Mouse (Mus musculus) cerebellum, adult 8-10 months (tissue): ENCODE measurements at regions not wholly inside any gene's neighbourhood (a gene's known extent, or its start where the extent isn't known, plus 50 kb on each side); places are given as distances from the start of the nearest gene placed in this dataset.
A peak's percentile ranks its signal among the peaks of the same experiment; 100 is the strongest.
"Not testable (repeated sequence)": the region's sequence is repeated elsewhere in the genome, so short reads cannot be mapped to it uniquely, and the experiment has no call there.

Source experiments
- DNase-seq: peaks from one replicate; pipeline ENCODE4 v3.0.0; 2022

- DNase-seq = no peak
These were observed 56.8 kb downstream of the Sox1 start for GRCm38 (mm10) chr8:12451857-12452256.

GRCm38 (mm10) chr8:12455376-12455775 is 60.3 kb downstream of the Sox1 start:
- DNase-seq = not testable (repeated sequence)

GRCm38 (mm10) chr8:12456326-12456725 is 61.2 kb downstream of the Sox1 start:
- no peak for DNase-seq

- no peak for DNase-seq
These were observed 61.9 kb downstream of the Sox1 start for GRCm38 (mm10) chr8:12457015-12457414.

- no peak for DNase-seq
These were observed 71.8 kb downstream of the Sox1 start for GRCm38 (mm10) chr8:12466845-12467244.

- no peak for DNase-seq
These were observed 72.6 kb downstream of the Sox1 start for GRCm38 (mm10) chr8:12467386-12468326.

- DNase-seq = no peak
These were observed 82.6 kb downstream of the Sox1 start for GRCm38 (mm10) chr8:12477449-12478401.

GRCm38 (mm10) chr8:12481918-12482317 is 86.8 kb downstream of the Sox1 start:
- no peak for DNase-seq

- DNase-seq = no peak
These were observed 88.5 kb downstream of the Sox1 start for GRCm38 (mm10) chr8:12483551-12483950.

GRCm38 (mm10) chr8:12485326-12485725 is 87.5 kb upstream of the Spaca7 start:
- no peak for DNase-seq

GRCm38 (mm10) chr8:12486331-12487061 is 86.3 kb upstream of the Spaca7 start:
- peak; percentile 33 for DNase-seq

GRCm38 (mm10) chr8:12487201-12487600 is 85.6 kb upstream of the Spaca7 start:
- DNase-seq = no peak

GRCm38 (mm10) chr8:12489194-12489593 is 83.6 kb upstream of the Spaca7 start:
- DNase-seq = no peak

GRCm38 (mm10) chr8:12491472-12491871 is 81.4 kb upstream of the Spaca7 start:
- DNase-seq = no peak

GRCm38 (mm10) chr8:12492461-12492860 is 80.4 kb upstream of the Spaca7 start:
- no peak for DNase-seq

- no peak for DNase-seq
These were observed 78.3 kb upstream of the Spaca7 start for GRCm38 (mm10) chr8:12494559-12494958.

- no peak for DNase-seq
These were observed 75.4 kb upstream of the Spaca7 start for GRCm38 (mm10) chr8:12497420-12497819.

GRCm38 (mm10) chr8:12499658-12500057 is 73.2 kb upstream of the Spaca7 start:
- DNase-seq = no peak

- no peak for DNase-seq
These were observed 72.5 kb upstream of the Spaca7 start for GRCm38 (mm10) chr8:12500291-12500690.

- no peak for DNase-seq
These were observed 71.0 kb upstream of the Spaca7 start for GRCm38 (mm10) chr8:12501824-12502223.

GRCm38 (mm10) chr8:12502321-12502775 is 70.5 kb upstream of the Spaca7 start:
- no peak for DNase-seq

GRCm38 (mm10) chr8:12502856-12503255 is 70.0 kb upstream of the Spaca7 start:
- DNase-seq = no peak

GRCm38 (mm10) chr8:12503344-12503743 is 69.5 kb upstream of the Spaca7 start:
- DNase-seq = no peak
